Mouse (Mus musculus) left cerebral cortex, postnatal 10 days (tissue): ENCODE results near the gene Slc25a39. TPM values are rescaled to one million over a fixed set of nuclear protein-coding genes. Genes with fewer than 3 reads are reported as not detected.
"Not testable (repeated sequence)": the region's sequence is repeated elsewhere in the genome, so short reads cannot be mapped to it uniquely, and the experiment has no call there.

Experiments used
- DNase-seq, 2 experiments: peaks; one replicate each; pipeline ENCODE4 v3.0.0; 2021 to 2022; ENCODE audit warnings: low spot score in 2 of 2, mixed read lengths in 1 of 2; ENCODE audit errors: extremely low spot score in 1 of 2
- intact Hi-C: fragments of 180-260 bp; cut with DNase I; formaldehyde crosslinking; loops from one replicate; pipeline ENCODE4 v1.15.1; 2025
- total RNA-seq, 2 experiments: library from RNA; stranded (reverse); gene quantifications; 2 replicates each; pipeline ENCODE4 v1.2.3; 2021

Slc25a39 gene
- total RNA-seq, 2 experiments from 2014 or later: 64.8 to 66.7 TPM

GRCm38 (mm10) chr11:102404161-102405010, 3.4 kb downstream of the Slc25a39 start:
- no peak for DNase-seq
- intact Hi-C loops: loop anchor here (5.0 kb wide), 1 partner anchor 33 kb away; no protein-coding TSS in a partner anchor

DNA sequence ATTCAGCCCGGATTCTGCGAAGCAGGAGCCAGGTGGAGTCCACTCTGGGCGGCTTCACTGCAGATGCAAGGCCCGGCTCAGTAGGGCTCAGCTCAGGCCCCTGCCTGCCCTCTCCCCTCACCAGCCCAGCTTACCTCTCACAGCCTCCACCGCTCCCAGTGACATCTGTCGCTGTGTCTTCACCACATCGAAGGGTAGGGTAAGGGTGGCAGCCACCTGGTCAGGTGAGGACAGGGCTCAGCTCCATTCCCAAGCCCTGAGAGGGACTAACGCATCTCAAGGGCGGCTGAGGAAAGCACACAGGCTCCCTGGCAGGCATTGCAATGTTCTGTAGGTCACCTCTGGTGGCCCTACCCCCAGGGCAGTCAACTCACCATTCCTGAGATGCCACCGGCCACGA, 4.1 kb downstream of the Slc25a39 start:
- DNase-seq: no peak
- intact Hi-C loops: loop anchor here (5.0 kb wide), 1 partner anchor 34 kb away; no protein-coding TSS in a partner anchor

DNA sequence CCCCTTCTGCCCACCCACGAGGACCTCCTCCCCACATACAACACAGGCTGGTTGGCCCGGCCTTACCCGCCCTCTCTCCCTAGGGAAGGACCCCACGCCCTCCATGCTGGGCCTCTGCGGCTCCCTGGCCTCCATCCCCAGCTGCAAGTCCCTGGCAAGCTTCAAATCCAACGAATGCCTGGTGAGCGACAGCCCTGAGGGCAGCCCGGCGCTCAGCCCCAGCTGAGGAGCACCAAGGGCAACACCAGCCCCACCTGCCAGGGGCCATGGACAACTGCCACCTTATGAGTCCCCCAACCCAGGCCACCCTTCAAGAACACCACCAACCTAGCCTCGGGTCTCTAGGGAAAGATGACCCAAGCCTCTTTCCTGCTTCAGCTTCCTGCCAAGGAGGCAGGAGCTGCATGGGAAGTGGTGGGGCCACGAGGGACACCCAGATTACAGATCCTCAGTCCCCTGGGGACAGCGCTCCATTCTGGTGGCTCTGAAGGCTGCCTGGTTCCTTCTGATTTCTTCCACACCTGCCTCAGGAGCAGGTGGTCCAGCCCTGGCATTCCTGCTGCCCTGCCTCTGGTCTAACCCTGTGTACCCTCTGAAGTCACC, 5.7 kb downstream of the Slc25a39 start:
- no peak for DNase-seq
- intact Hi-C loops: loop anchor here (5.0 kb wide), 1 partner anchor 35 kb away; no protein-coding TSS in a partner anchor

- intact Hi-C loops: loop anchor here (5.0 kb wide), 1 partner anchor 37 kb away; no protein-coding TSS in a partner anchor
- DNase-seq: peak in 1 of 2 experiments; percentile 41
These were observed 7.1 kb downstream of the Slc25a39 start for GRCm38 (mm10) chr11:102400513-102401084.

- DNase-seq: peak in 1 of 2 experiments; percentile 27
- intact Hi-C loops: loop anchor here (5.0 kb wide), 1 partner anchor 38 kb away; no protein-coding TSS in a partner anchor
These were observed 8.1 kb downstream of the Slc25a39 start for GRCm38 (mm10) chr11:102399610-102400072.

DNA sequence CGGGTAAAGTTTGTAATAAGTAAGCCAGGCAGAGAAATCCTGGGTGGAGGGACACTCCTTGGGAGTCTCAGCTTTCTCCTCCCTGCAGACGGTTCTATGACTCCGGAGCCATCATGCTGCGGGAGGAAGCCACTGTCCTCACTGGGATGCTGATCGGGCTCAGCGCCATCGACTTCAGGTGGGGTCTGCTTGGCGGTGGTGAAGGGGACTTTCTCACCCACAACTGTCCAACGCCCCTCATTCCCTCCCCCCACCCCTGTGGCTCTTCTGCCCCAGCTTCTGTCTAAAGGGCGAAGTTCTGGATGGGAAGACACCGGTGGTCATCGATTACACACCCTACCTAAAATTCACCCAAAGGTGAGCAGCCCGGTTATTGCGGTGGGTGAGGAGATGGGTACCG, 8.6 kb downstream of the Slc25a39 start:
- peak in 1 of 2 experiments; percentile 23 for DNase-seq

GRCm38 (mm10) chr11:102398007-102398825, 9.5 kb downstream of the Slc25a39 start:
- intact Hi-C loops: no loop called here
- peak in 1 of 2 experiments; percentile 58 for DNase-seq

More for the DNA sequence above, 8.6 kb downstream of the Slc25a39 start:
- intact Hi-C loops: no loop called here

DNA sequence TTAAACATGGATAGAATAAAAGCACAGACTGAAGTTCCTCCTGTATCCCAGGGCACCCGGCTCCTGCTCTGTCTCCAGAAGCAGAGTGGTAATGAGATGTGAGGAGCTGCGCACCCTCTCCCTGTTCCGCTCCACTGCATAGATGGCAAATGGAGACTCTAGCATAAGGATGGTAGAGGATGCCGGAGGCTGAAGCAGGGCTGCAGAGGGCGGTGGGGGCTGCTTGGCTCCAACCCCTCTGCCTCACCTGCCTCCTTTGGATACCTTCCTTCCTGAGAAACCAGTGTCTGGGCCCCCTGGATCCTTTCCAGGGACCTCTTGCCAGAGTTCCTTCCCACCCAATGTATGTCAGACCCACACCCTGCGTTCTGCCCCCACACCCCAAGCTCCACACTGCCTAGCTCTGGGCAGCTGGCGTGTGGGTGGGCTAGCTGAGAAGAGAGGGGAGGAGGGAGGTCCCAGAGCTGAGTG, 11.0 kb downstream of the Slc25a39 start:
- DNase-seq: peak in 1 of 2 experiments; percentile 61
- intact Hi-C loops: no loop called here

GRCm38 (mm10) chr11:102396263-102396662, 11.5 kb downstream of the Slc25a39 start:
- intact Hi-C loops: no loop called here

DNA sequence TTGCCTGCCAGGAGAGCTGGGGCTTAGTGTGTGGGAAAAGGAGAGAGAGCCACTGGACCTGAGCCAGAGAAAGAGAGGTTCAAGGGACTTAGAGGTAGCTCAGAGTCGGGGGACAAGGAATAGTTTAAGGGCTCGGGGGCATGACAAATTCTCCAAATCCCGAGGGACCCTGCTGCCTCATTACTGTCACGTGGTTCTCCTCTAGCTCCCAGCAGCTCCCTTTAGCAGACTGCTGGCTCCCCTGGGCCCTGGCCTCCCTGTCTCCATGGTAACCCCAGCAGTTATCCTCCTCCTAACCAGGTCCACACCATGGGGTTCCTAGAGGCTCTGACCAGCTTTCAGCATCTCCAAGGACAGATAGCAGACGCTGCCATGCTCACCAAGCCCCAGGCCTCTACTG, 12.5 kb downstream of the Slc25a39 start:
- intact Hi-C loops: no loop called here
- DNase-seq: peak in 1 of 2 experiments; percentile 52

More at GRCm38 (mm10) chr11:102396263-102396662, 11.5 kb downstream of the Slc25a39 start:
- DNase-seq: no peak

- intact Hi-C loops: no loop called here
- peak in 1 of 2 experiments; percentile 26 for DNase-seq
These were observed 13.2 kb downstream of the Slc25a39 start for GRCm38 (mm10) chr11:102394421-102395124.

DNA sequence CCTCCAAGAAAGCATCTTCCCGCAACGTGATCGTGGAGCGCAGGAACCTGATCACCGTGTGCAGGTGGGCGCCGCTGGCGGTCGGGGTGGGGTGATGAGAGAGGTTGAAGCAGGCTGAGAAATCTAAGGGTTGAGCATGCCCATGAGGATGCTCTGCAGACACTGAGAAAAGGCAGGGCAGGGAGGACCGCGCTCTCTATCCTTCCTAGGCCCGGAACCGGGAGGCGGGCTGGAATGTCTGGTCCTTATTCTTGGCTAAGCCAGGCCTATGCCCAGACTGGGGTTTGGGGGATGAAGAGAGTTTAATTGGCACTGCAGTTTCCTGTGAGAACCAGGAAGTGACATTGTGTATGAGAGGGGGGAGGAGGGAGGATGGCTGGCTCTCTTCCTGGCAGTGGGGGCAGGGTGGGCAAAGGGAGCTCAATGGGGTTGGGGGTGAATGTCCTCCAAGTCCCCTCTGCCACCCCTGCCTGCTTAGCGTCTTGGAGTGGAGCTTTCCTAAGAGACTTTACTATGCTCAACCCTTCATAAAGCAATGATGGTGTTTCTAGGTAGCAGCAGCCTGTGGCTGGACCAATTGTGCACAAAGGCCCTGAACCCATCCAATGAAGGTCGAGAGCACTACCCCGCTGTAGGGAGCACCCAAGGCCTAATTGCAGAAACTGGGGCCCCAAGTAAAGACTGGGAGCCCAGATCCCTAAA, 13.9 kb downstream of the Slc25a39 start:
- intact Hi-C loops: no loop called here
- DNase-seq: peak in 1 of 2 experiments; percentile 67

GRCm38 (mm10) chr11:102393238-102393634, 14.5 kb downstream of the Slc25a39 start, which contains the start of gene Rundc3a:
Gene Rundc3a, plus strand, starts transcription at chr11:102393403.
- peak; percentile 96 to 97 for DNase-seq
- intact Hi-C loops: no loop called here

GRCm38 (mm10) chr11:102392441-102393237, 15.1 kb downstream of the Slc25a39 start:
- no peak for DNase-seq
- intact Hi-C loops: no loop called here

GRCm38 (mm10) chr11:102389436-102389835, 18.3 kb downstream of the Slc25a39 start:
- intact Hi-C loops, DNase-seq: not testable (repeated sequence)

DNA sequence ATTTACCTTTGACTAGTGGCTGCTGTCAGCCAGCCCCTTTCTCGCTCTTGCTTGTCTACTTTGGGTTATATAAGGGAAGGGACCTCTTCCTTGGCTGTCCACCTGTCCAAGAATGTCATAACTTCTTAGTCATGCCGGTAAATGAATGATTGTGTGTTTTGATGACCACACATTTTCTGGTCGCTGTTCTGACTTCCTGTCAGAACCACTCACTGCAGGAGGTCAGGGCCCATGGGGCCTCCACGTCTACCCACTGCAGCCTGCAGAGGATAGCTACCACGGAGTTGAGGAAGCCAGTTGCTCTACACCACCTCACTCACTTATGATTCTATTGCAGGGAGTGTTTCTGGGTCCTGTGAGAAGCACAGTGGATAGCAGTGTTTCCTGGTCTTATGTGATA, 21.6 kb downstream of the Slc25a39 start:
- intact Hi-C loops: no loop called here
- DNase-seq: no peak
